Comparison of ENCODE assay signal across 8 mouse cellular contexts in the genomic region with DNA sequence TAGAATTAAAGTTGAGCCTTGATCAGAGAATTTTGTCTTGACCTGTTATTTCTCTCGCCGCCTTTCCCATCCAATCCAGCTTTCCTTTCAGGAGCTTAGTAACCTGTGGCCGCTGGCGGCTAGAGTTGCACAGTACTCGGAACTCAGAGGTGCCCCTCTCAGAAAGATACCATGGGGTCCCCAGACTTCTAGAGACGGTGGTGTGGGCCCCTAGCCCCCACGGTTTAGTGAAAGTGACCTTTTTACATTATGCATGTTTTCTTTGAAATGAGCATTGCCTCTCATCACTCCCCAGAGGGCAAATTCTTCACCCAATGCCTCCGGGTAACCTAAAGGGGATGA. TPM values are rescaled to one million over a fixed set of nuclear protein-coding genes. Genes with fewer than 3 reads are reported as not detected.
DNase-seq lines count a peak whose midpoint lies in the region; ATAC-seq lines count a peak whose summit lies in the region.

No protein-coding gene starts in this region.

- no peak for ATAC-seq in heart, embryonic 14.5 days (ENCODE audit: insufficient number of reproducible peaks, insufficient read depth, low FRiP score, low read depth)
- peak; percentile 61; the same call in 1 of the 2 replicates for ATAC-seq in hindbrain, embryonic 12.5 days (ENCODE audit: low FRiP score)

- DNase-seq in heart, postnatal 4 days, result no peak
- DNase-seq in midbrain, embryonic 10.5 days (ENCODE audit: low spot score), result no peak
- no peak for DNase-seq in right cerebral cortex, postnatal 14 days
- DNase-seq in frontal cortex, postnatal 25 days (ENCODE audit: low spot score in 2 of 2), result no peak
- DNase-seq in gastrocnemius, postnatal 25 days, result no peak

- H3K4me1 ChIP-seq in heart, embryonic 14.5 days (ENCODE audit: control insufficient read depth in 2 of 2, insufficient read depth in 2 of 2, low read length in 2 of 2), result no peaks in the 10 kb centered on the region; a peak in 1 of 4 replicates
- H3K4me1 ChIP-seq in brown adipose tissue, adult 24 weeks (ENCODE audit: control insufficient read depth, insufficient read depth, insufficient read length, low read length), result no peaks in the 10 kb centered on the region
- 0 out of 2 replicates have a peak, but pooled peaks cover 4% of the 10 kb centered on the region for H3K4me1 ChIP-seq in hindbrain, embryonic 12.5 days
- H3K4me1 ChIP-seq in midbrain, embryonic 10.5 days, result peaks cover 10% of the 10 kb centered on the region

- H3K4me3 ChIP-seq in heart, embryonic 14.5 days (ENCODE audit: control insufficient read depth in 1 of 2, insufficient read depth in 1 of 2, low read depth in 1 of 2, low read length in 2 of 2), result peak overlapping the region; percentile 41 to 56
- H3K4me3 ChIP-seq in brown adipose tissue, adult 24 weeks (ENCODE audit: insufficient read depth, low read depth, low read length), result peak overlapping the region; percentile 58
- H3K4me3 ChIP-seq in hindbrain, embryonic 12.5 days, result peak overlapping the region; percentile 42
- H3K4me3 ChIP-seq in midbrain, embryonic 10.5 days, result peak overlapping the region; percentile 53

- H3K36me3 ChIP-seq in heart, embryonic 14.5 days (ENCODE audit: control insufficient read depth, insufficient read depth, low read length), result no peaks in the 10 kb centered on the region
- H3K36me3 ChIP-seq in hindbrain, embryonic 12.5 days, result no peaks in the 10 kb centered on the region
- H3K36me3 ChIP-seq in midbrain, embryonic 10.5 days, result no peaks in the 10 kb centered on the region

- H3K27ac ChIP-seq in heart, embryonic 14.5 days (replicated peaks in 1 of 2; ENCODE audit: control insufficient read depth in 1 of 2, insufficient read depth in 1 of 2, low read depth in 2 of 2, low read length in 2 of 2), result no peak overlapping the region
- no peak overlapping the region for H3K27ac ChIP-seq in brown adipose tissue, adult 24 weeks (replicated peaks; ENCODE audit: low read depth, low read length)
- no peak overlapping the region for H3K27ac ChIP-seq in hindbrain, embryonic 12.5 days
- no peak overlapping the region; the same call in 1 of the 2 replicates for H3K27ac ChIP-seq in midbrain, embryonic 10.5 days (replicated peaks)

- WGBS in heart, embryonic 14.5 days, result 14% methylated on average over 8 of the region's 8 CpGs
- WGBS in hindbrain, embryonic 12.5 days, result 16% methylated on average over 8 of the region's 8 CpGs
- 19% methylated on average over 8 of the region's 8 CpGs for WGBS in midbrain, embryonic 10.5 days

- peak overlapping the region; percentile 65 for H3K9ac ChIP-seq in heart, embryonic 14.5 days (ENCODE audit: low read length)
- H3K9ac ChIP-seq in hindbrain, embryonic 12.5 days, result peak overlapping the region; percentile 51; the same call in 1 of the 2 replicates

- H3K4me2 ChIP-seq in heart, embryonic 14.5 days (ENCODE audit: low read length), result peak overlapping the region; percentile 68
- H3K4me2 ChIP-seq in hindbrain, embryonic 12.5 days (replicated peaks), result peak overlapping the region; percentile 70

- no peaks in the 10 kb centered on the region for H3K9me3 ChIP-seq in heart, embryonic 14.5 days (ENCODE audit: control insufficient read depth, low read length)
- no peaks in the 10 kb centered on the region for H3K9me3 ChIP-seq in hindbrain, embryonic 12.5 days (replicated peaks)
- H3K9me3 ChIP-seq in midbrain, embryonic 10.5 days (replicated peaks), result no peaks in the 10 kb centered on the region

- no peaks in the 10 kb centered on the region for H3K27me3 ChIP-seq in heart, embryonic 14.5 days (ENCODE audit: control insufficient read depth, insufficient read depth, low read length)
- H3K27me3 ChIP-seq in hindbrain, embryonic 12.5 days, result no peaks in the 10 kb centered on the region
- no peaks in the 10 kb centered on the region for H3K27me3 ChIP-seq in midbrain, embryonic 10.5 days (ENCODE audit: low read depth, poor library complexity, severe bottlenecking)

RNA-seq across cellular contexts. Expression of gene Gm10037, which starts 13.9 kb away (rescaled TPM):
- 0.55 and 2.1 TPM in 2 replicates for polyA plus RNA-seq in heart, embryonic 14.5 days (2014; fragmentation: Nextera tagmentation; extraction: Ambion mirVana)
- 1 to 10 TPM in 1 of 2 experiments, under 1 TPM in 1; 0.95 to 1.5 TPM for total RNA-seq in heart, postnatal 4 days (2021)
- polyA plus RNA-seq in brown adipose tissue, adult 24 weeks (2012; ENCODE audit: insufficient read depth, insufficient read length, missing spikeins), result 11.2 TPM in 1 of 2 replicates, not detected in the other
- 4.1 and 4.4 TPM in 2 replicates for polyA plus RNA-seq in hindbrain, embryonic 12.5 days (2016; fragmentation: Nextera tagmentation; extraction: Ambion mirVana)
- polyA plus RNA-seq in midbrain, embryonic 10.5 days (2016; fragmentation: Nextera tagmentation; extraction: Ambion mirVana), result 1.8 TPM in 2 replicates
- total RNA-seq in gastrocnemius, postnatal 25 days (2021), result under 1 TPM; 0.92 to 0.94 TPM

RNA-seq across cellular contexts. Expression of gene BC048507, which starts 18.3 kb away (rescaled TPM):
- polyA plus RNA-seq in heart, embryonic 14.5 days (2014; fragmentation: Nextera tagmentation; extraction: Ambion mirVana), result not detected in 2 replicates
- not detected for total RNA-seq in heart, postnatal 4 days (2021)
- not detected in 2 replicates for polyA plus RNA-seq in brown adipose tissue, adult 24 weeks (2012; ENCODE audit: insufficient read depth, insufficient read length, missing spikeins)
- not detected in 2 replicates for polyA plus RNA-seq in hindbrain, embryonic 12.5 days (2016; fragmentation: Nextera tagmentation; extraction: Ambion mirVana)
- not detected in 2 replicates for polyA plus RNA-seq in midbrain, embryonic 10.5 days (2016; fragmentation: Nextera tagmentation; extraction: Ambion mirVana)
- total RNA-seq in gastrocnemius, postnatal 25 days (2021), result not detected

RNA-seq across cellular contexts. Expression of gene Zfp273, which starts 31.3 kb away (rescaled TPM):
- 4.1 and 4.7 TPM in 2 replicates for polyA plus RNA-seq in heart, embryonic 14.5 days (2014; fragmentation: Nextera tagmentation; extraction: Ambion mirVana)
- total RNA-seq in heart, postnatal 4 days (2021), result 1 to 10 TPM; 1.7 to 2.3 TPM
- polyA plus RNA-seq in brown adipose tissue, adult 24 weeks (2012; ENCODE audit: insufficient read depth, insufficient read length, missing spikeins), result 3.7 and 3.9 TPM in 2 replicates
- 9.1 and 10.6 TPM in 2 replicates for polyA plus RNA-seq in hindbrain, embryonic 12.5 days (2016; fragmentation: Nextera tagmentation; extraction: Ambion mirVana)
- polyA plus RNA-seq in midbrain, embryonic 10.5 days (2016; fragmentation: Nextera tagmentation; extraction: Ambion mirVana), result 6.3 and 8.5 TPM in 2 replicates
- 1 to 10 TPM; 1.4 to 2.1 TPM for total RNA-seq in gastrocnemius, postnatal 25 days (2021)
